8 mouse cellular contexts compared by ENCODE assay signal in genomic region chr6:91440474-91441144, GRCm38 (mm10). TPM values are rescaled to one million over a fixed set of nuclear protein-coding genes. Genes with fewer than 3 reads are reported as not detected.
DNase-seq lines count a peak whose midpoint lies in the region; ATAC-seq lines count a peak whose summit lies in the region.

No protein-coding gene starts in this region.

- peak overlapping the region; percentile 39; the same call in 1 of the 2 replicates for H3K27ac ChIP-seq in forebrain, embryonic 14.5 days (ENCODE audit: low read depth, low read length)
- peak overlapping the region; percentile 86 for H3K27ac ChIP-seq in neural tube, embryonic 15.5 days (replicated peaks)

- WGBS in forebrain, embryonic 14.5 days = 3% methylated on average over 30 of the region's 30 CpGs
- WGBS in neural tube, embryonic 15.5 days = 2% methylated on average over 30 of the region's 30 CpGs

- H3K9ac ChIP-seq in forebrain, embryonic 14.5 days (ENCODE audit: low read length) = peak overlapping the region; percentile 72
- H3K9ac ChIP-seq in neural tube, embryonic 15.5 days (replicated peaks) = peak overlapping the region; percentile 75

- no peaks in the 10 kb centered on the region for H3K9me3 ChIP-seq in forebrain, embryonic 14.5 days (replicated peaks; ENCODE audit: control insufficient read depth, low read length)
- no peaks in the 10 kb centered on the region for H3K9me3 ChIP-seq in neural tube, embryonic 15.5 days (replicated peaks)

- 0 out of 2 replicates have a peak, but pooled peaks cover 3% of the 10 kb centered on the region for H3K27me3 ChIP-seq in forebrain, embryonic 14.5 days (replicated peaks; ENCODE audit: control insufficient read depth, insufficient read depth, low read length)
- H3K27me3 ChIP-seq in neural tube, embryonic 15.5 days (replicated peaks) = peaks cover 22% of the 10 kb centered on the region

- peak; percentile 97 for DNase-seq in ES-CJ7 (ENCODE audit: low read depth, low spot score)
- DNase-seq in cerebellum, adult 11 months = peak; percentile 95
- DNase-seq in forebrain, embryonic 14.5 days (ENCODE audit: low spot score) = peak; percentile 98
- DNase-seq in heart, postnatal 14 days = peak; percentile 91 to 98
- DNase-seq in layer of hippocampus, adult 11-12 months (ENCODE audit: low spot score) = peak; percentile 97
- DNase-seq in lung, adult 18-20 months = peak; percentile 95
- DNase-seq in testis, postnatal 14 days (ENCODE audit: low spot score) = peak; percentile 96

- H3K4me2 ChIP-seq in forebrain, embryonic 14.5 days (ENCODE audit: low read length) = peak overlapping the region; percentile 97
- peak overlapping the region; percentile 95 for H3K4me2 ChIP-seq in neural tube, embryonic 15.5 days

- intact Hi-C loops in heart, postnatal 14 days (cut with DNase I) = no loop called here

- H3K36me3 ChIP-seq in forebrain, embryonic 14.5 days (ENCODE audit: control insufficient read depth, insufficient read depth, low read length) = no peaks in the 10 kb centered on the region
- H3K36me3 ChIP-seq in neural tube, embryonic 15.5 days = no peaks in the 10 kb centered on the region

- peaks cover 3% of the 10 kb centered on the region for H3K4me1 ChIP-seq in forebrain, embryonic 14.5 days (ENCODE audit: control insufficient read depth, insufficient read depth, low read length)
- H3K4me1 ChIP-seq in neural tube, embryonic 15.5 days = peaks cover 11% of the 10 kb centered on the region

- peak overlapping the region; percentile 59 for H3K4me3 ChIP-seq in forebrain, embryonic 14.5 days (ENCODE audit: low read depth, low read length)
- peak overlapping the region; percentile 63 for H3K4me3 ChIP-seq in neural tube, embryonic 15.5 days (replicated peaks)

- peak; percentile 98 for ATAC-seq in forebrain, embryonic 14.5 days
- ATAC-seq in neural tube, embryonic 15.5 days (ENCODE audit: low FRiP score) = peak; percentile 94

RNA-seq across cellular contexts. Expression of gene Wnt7a, which starts 29.4 kb away (rescaled TPM):
- 19.7 and 19.9 TPM in 2 replicates for polyA plus RNA-seq in forebrain, embryonic 14.5 days (2014; fragmentation: Nextera tagmentation; extraction: Ambion mirVana)
- total RNA-seq in heart, postnatal 14 days (2021) = under 1 TPM in 1 of 2 experiments, not detected in 1; 0.07 TPM
- polyA plus RNA-seq in neural tube, embryonic 15.5 days (2015; fragmentation: Nextera tagmentation; extraction: Ambion mirVana) = 7.6 and 9.5 TPM in 2 replicates

RNA-seq across cellular contexts. Expression of gene Chchd4, which starts 32.7 kb away (rescaled TPM):
- 30.3 and 34.8 TPM in 2 replicates for polyA plus RNA-seq in forebrain, embryonic 14.5 days (2014; fragmentation: Nextera tagmentation; extraction: Ambion mirVana)
- 10 to 100 TPM; 12.9 to 15.1 TPM for total RNA-seq in heart, postnatal 14 days (2021)
- polyA plus RNA-seq in neural tube, embryonic 15.5 days (2015; fragmentation: Nextera tagmentation; extraction: Ambion mirVana) = 40.0 and 40.3 TPM in 2 replicates

RNA-seq across cellular contexts. Expression of gene Tmem43, which starts 32.9 kb away (rescaled TPM):
- polyA plus RNA-seq in forebrain, embryonic 14.5 days (2014; fragmentation: Nextera tagmentation; extraction: Ambion mirVana) = 55.5 and 63.0 TPM in 2 replicates
- total RNA-seq in heart, postnatal 14 days (2021) = 10 to 100 TPM; 24.3 to 24.9 TPM
- polyA plus RNA-seq in neural tube, embryonic 15.5 days (2015; fragmentation: Nextera tagmentation; extraction: Ambion mirVana) = 41.8 and 42.9 TPM in 2 replicates

Comparison
In these comparisons a context has a peak if more than half of its experiments do, and no peak if none do; other contexts are left out.
1. Peak in every context shown above with its lines: DNase-seq, ATAC-seq, H3K4me3 ChIP-seq and H3K27ac ChIP-seq.